Mouse (Mus musculus): ENCODE results near the gene Cab39l. TPM values are rescaled to one million over a fixed set of nuclear protein-coding genes. Genes with fewer than 3 reads are reported as not detected.

Gene Cab39l
- polyA plus RNA-seq, 1 experiment from 2014 or later = 28.0 TPM

DNA sequence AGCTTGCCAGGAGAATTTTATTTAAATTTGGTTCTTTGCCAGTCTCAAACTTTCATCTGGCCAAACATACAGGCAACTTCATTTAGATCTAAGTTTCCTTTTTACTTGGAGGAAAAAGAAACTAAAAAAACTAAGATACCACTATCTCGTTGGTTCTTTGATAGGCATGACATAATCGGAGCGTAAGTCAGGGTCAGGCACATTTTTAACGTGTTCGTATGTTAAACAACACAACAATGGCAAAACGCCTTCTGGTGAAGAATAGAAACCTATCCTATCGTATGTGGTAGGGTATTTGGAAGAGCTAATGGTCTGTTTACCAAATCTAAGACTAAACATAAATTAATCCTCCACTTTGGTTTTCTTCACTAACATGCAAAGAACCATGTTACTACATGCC, 733 bp upstream of the Cab39l start:
- WGBS = 7% methylated on average over 7 of the region's 7 CpGs
- Histone ChIP-seq H3K4me3 (ENCODE audit: low read depth, low read length) (peak overlapping the region; percentile 79), H3K27ac (replicated peaks) (no peak overlapping the region), H3K27me3 (ENCODE audit: control insufficient read depth, insufficient read depth, low read length) (no peaks in the 10 kb centered on the region), H3K4me2 (replicated peaks; ENCODE audit: low read depth) (peak overlapping the region; percentile 94), H3K4me1 (replicated peaks; ENCODE audit: control insufficient read depth, insufficient read depth) (peaks cover 3% of the 10 kb centered on the region), H3K36me3 (ENCODE audit: control insufficient read depth, insufficient read depth, low read length) (no peaks in the 10 kb centered on the region), H3K9ac (ENCODE audit: low read length) (peak overlapping the region; percentile 85), H3K9me3 (ENCODE audit: control insufficient read depth, low read length) (no peaks in the 10 kb centered on the region)
- no peak for DNase-seq (ENCODE audit: low spot score)
- TF ChIP-seq EP300 (optimal IDR thresholded peaks at IDR 0.05) (peak; percentile 19), CTCF (IDR thresholded peaks at IDR 0.05; ENCODE audit: low read depth) (no peak)
- ATAC-seq (ENCODE audit: low FRiP score, low TSS enrichment) = no peak

DNA sequence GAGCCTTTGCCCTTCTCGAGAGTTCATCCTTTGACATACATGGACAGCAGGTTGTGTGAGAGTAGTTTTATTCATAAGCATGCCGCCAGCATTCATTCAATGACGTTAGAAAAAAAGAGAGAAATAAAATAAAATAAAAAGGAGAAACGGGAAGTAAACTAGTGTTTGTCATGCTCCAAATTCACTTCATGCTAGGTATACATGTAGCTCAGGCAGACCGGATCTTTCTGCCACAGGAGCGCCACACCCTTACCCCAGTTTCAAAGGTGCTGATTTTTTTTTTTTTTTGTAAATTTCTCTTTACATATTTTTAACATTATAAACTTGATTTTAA, 667 bp downstream of the Cab39l start:
- H3K4me1 ChIP-seq (replicated peaks; ENCODE audit: control insufficient read depth, insufficient read depth) = peaks cover 3% of the 10 kb centered on the region
- 4% methylated on average over 6 of the region's 6 CpGs for WGBS
- DNase-seq (ENCODE audit: low spot score) = no peak
- H3K9me3 ChIP-seq (ENCODE audit: control insufficient read depth, low read length) = no peaks in the 10 kb centered on the region
- peak overlapping the region; percentile 85 for H3K9ac ChIP-seq (ENCODE audit: low read length)
- ATAC-seq (ENCODE audit: low FRiP score, low TSS enrichment) = no peak
- H3K27me3 ChIP-seq (ENCODE audit: control insufficient read depth, insufficient read depth, low read length) = no peaks in the 10 kb centered on the region
- TF ChIP-seq EP300 (optimal IDR thresholded peaks at IDR 0.05) (no peak), CTCF (IDR thresholded peaks at IDR 0.05; ENCODE audit: low read depth) (no peak)
- no peaks in the 10 kb centered on the region for H3K36me3 ChIP-seq (ENCODE audit: control insufficient read depth, insufficient read depth, low read length)
- peak overlapping the region; percentile 92 for H3K27ac ChIP-seq (replicated peaks)
- peak overlapping the region; percentile 79 for H3K4me3 ChIP-seq (ENCODE audit: low read depth, low read length)
- peak overlapping the region; percentile 94 for H3K4me2 ChIP-seq (replicated peaks; ENCODE audit: low read depth)

DNA sequence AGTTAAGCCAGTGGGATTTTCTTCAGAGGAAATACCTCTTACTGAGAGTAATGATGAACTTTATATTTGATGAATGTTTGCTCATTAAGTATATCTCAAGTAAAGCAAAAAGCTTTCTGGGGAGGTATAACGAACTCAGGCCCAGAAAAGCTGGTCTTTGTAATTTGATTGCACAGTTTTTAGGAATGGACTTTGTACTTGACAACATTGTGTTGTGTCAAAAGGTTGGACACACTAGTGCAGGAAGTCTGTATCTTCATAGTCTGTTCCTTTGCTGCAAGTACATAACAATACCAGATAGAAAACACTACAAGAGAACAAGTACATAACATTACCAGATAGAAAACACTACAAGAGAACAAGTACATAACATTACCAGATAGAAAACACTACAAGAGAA, 4.6 kb downstream of the Cab39l start:
- Histone ChIP-seq H3K4me2 (replicated peaks; ENCODE audit: low read depth) (no peak overlapping the region), H3K4me3 (ENCODE audit: low read depth, low read length) (no peak overlapping the region), H3K4me1 (replicated peaks; ENCODE audit: control insufficient read depth, insufficient read depth) (no peaks in the 10 kb centered on the region), H3K27ac (replicated peaks) (no peak overlapping the region), H3K36me3 (ENCODE audit: control insufficient read depth, insufficient read depth, low read length) (no peaks in the 10 kb centered on the region), H3K9ac (ENCODE audit: low read length) (no peak overlapping the region), H3K9me3 (ENCODE audit: control insufficient read depth, low read length) (no peaks in the 10 kb centered on the region), H3K27me3 (ENCODE audit: control insufficient read depth, insufficient read depth, low read length) (no peaks in the 10 kb centered on the region)
- 89% methylated on average over 1 of the region's 1 CpGs for WGBS
- TF ChIP-seq CTCF (IDR thresholded peaks at IDR 0.05; ENCODE audit: low read depth) = no peak
- no peak for TF ChIP-seq EP300 (optimal IDR thresholded peaks at IDR 0.05)
- no peak for ATAC-seq (ENCODE audit: low FRiP score, low TSS enrichment)
- no peak for DNase-seq (ENCODE audit: low spot score)

DNA sequence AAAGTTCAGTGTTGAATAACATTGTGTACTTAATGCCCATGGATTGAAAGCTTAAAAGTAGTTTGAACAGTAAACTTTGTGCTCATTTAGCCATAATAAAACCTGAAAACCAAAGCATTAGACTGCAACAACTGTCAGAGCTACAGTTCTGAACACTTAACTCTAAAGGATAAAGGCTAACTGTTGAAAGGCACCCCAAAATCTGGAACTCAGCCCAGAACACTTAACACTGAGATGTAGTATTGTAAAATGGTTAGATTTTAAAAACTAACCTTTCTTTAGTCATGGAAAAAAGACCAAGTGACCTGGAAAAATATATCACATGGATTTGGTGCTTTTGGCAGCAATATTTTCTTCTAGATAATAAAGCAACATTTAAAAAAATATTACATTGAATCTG, 7.2 kb downstream of the Cab39l start:
- ATAC-seq (ENCODE audit: low FRiP score, low TSS enrichment) = no peak
- Histone ChIP-seq H3K9ac (ENCODE audit: low read length) (no peak overlapping the region), H3K27me3 (ENCODE audit: control insufficient read depth, insufficient read depth, low read length) (no peaks in the 10 kb centered on the region), H3K27ac (replicated peaks) (no peak overlapping the region), H3K36me3 (ENCODE audit: control insufficient read depth, insufficient read depth, low read length) (no peaks in the 10 kb centered on the region), H3K9me3 (ENCODE audit: control insufficient read depth, low read length) (no peaks in the 10 kb centered on the region), H3K4me3 (ENCODE audit: low read depth, low read length) (no peak overlapping the region), H3K4me1 (replicated peaks; ENCODE audit: control insufficient read depth, insufficient read depth) (no peaks in the 10 kb centered on the region), H3K4me2 (replicated peaks; ENCODE audit: low read depth) (no peak overlapping the region)
- no peak for DNase-seq (ENCODE audit: low spot score)
- TF ChIP-seq CTCF (IDR thresholded peaks at IDR 0.05; ENCODE audit: low read depth) = no peak
- TF ChIP-seq EP300 (optimal IDR thresholded peaks at IDR 0.05) = no peak

DNA sequence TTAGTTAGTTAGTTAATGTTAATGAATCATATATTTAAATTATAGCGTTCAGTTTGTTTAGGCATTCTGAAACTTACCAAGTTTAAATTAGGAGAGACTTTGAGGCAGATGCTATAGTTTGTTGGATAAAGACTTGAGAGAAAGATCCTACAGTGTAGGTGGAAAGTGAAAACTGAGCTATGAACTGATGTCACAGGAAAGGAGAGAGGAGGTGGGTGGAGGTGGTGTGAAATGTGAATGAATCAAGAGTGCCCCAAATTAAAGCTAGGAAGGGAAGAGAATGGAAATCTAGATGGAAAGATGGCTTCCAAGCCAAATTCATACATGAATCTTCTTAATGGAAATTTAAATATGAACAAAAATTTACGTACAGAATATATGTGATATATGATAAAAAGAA, 25.7 kb downstream of the Cab39l start:
- H3K4me3 ChIP-seq (ENCODE audit: low read depth, low read length) = no peak overlapping the region
- no peak overlapping the region for H3K27ac ChIP-seq (replicated peaks)
- ATAC-seq (ENCODE audit: low FRiP score, low TSS enrichment) (no peak), DNase-seq (ENCODE audit: low spot score) (no peak)
- H3K27me3 ChIP-seq (ENCODE audit: control insufficient read depth, insufficient read depth, low read length) = no peaks in the 10 kb centered on the region
- no peaks in the 10 kb centered on the region for H3K36me3 ChIP-seq (ENCODE audit: control insufficient read depth, insufficient read depth, low read length)
- TF ChIP-seq CTCF (IDR thresholded peaks at IDR 0.05; ENCODE audit: low read depth) (no peak), EP300 (optimal IDR thresholded peaks at IDR 0.05) (no peak)
- H3K9me3 ChIP-seq (ENCODE audit: control insufficient read depth, low read length) = no peaks in the 10 kb centered on the region
- 94% methylated on average over 2 of the region's 2 CpGs for whole genome bisulfite sequencing
- no peak overlapping the region for H3K4me2 ChIP-seq (replicated peaks; ENCODE audit: low read depth)
- no peaks in the 10 kb centered on the region for H3K4me1 ChIP-seq (replicated peaks; ENCODE audit: control insufficient read depth, insufficient read depth)
- no peak overlapping the region for H3K9ac ChIP-seq (ENCODE audit: low read length)

DNA sequence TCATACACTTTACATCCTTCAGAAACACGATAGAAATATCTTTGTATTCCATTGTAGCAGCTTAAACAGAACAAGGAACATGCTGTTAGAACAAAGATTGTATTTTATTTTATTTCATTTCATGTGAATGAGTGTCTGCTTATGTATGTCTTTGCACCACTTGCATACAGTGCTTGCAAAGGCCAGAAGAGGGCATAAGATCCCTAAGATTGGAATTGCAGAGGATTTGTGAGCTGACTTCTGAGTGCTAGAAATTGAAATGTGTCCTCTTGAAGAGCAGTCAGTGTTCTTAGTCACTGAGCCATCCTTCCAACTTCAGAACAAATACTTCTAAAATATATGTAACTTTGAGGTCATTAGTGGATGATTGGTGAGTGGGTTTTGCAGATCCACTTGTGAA, 27.0 kb downstream of the Cab39l start:
- WGBS = 59% methylated on average over 1 of the region's 1 CpGs
- TF ChIP-seq CTCF (IDR thresholded peaks at IDR 0.05; ENCODE audit: low read depth) = peak; percentile 83
- TF ChIP-seq EP300 (optimal IDR thresholded peaks at IDR 0.05) = no peak
- peak; percentile 17 for DNase-seq (ENCODE audit: low spot score)
- Histone ChIP-seq H3K9me3 (ENCODE audit: control insufficient read depth, low read length) (no peaks in the 10 kb centered on the region), H3K4me3 (ENCODE audit: low read depth, low read length) (no peak overlapping the region), H3K9ac (ENCODE audit: low read length) (no peak overlapping the region), H3K4me2 (replicated peaks; ENCODE audit: low read depth) (no peak overlapping the region), H3K27ac (replicated peaks) (no peak overlapping the region), H3K36me3 (ENCODE audit: control insufficient read depth, insufficient read depth, low read length) (no peaks in the 10 kb centered on the region), H3K4me1 (replicated peaks; ENCODE audit: control insufficient read depth, insufficient read depth) (no peaks in the 10 kb centered on the region), H3K27me3 (ENCODE audit: control insufficient read depth, insufficient read depth, low read length) (no peaks in the 10 kb centered on the region)
- ATAC-seq (ENCODE audit: low FRiP score, low TSS enrichment) = no peak
